Mouse (Mus musculus): Measurements from ENCODE around the gene Pvalb.

- TF ChIP-seq CTCF (IDR thresholded peaks at IDR 0.05; ENCODE audit: low read depth) (no peak), EP300 (IDR thresholded peaks at IDR 0.05; ENCODE audit: low read depth) (no peak)
Observed at GRCm38 (mm10) chr15:78227816-78228215, 21.6 kb upstream of the Pvalb start.
